Mouse (Mus musculus) monocyte, adult 59 days (primary cell): ENCODE measurements around the gene Syn3. TPM values are rescaled to one million over a fixed set of nuclear protein-coding genes. Genes with fewer than 3 reads are reported as not detected.

Source experiments
- total RNA-seq, 2 experiments: library from RNA; stranded (reverse); gene quantifications; one replicate each; pipeline ENCODE4 v1.2.4; 2023

The Syn3 gene
- not detected for total RNA-seq

DNA sequence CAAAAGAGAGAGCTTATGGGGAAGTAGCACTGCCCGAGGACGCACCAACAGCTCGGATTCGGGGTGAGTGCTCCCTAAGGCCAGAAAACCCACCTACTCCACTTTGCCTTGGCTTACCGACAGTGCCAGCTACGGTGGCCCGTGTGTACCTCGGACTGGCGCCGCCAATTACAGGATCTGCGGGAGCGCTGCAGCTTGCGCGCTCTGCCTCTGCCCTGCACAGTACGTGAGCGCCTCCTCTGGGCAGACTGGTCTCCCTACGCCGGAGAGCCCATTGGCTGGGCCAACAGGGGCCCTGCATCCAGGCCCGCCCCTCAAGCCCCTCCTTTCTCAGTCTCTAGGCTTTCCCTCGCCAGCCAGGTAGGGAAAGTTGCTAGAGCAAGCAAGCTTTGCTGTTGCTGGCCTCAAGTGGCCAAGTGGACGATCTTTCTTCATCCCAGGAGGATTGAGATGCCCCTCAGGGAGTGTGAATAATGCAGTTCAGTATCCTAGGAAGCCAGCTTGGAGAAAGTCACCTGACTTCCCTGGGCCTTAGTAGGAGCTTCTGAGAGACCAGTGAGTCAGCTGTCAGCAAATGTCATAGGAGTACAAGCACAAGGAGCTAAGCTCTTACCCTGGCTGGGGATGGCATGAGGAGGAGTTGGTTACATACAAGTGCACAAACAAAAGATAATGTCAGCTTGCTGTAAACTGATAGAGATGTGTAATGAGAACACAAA lies at the start of gene Syn3:
Gene Syn3 (minus strand): TSS at position 224 of the 719 bp plus-strand sequence.

DNA sequence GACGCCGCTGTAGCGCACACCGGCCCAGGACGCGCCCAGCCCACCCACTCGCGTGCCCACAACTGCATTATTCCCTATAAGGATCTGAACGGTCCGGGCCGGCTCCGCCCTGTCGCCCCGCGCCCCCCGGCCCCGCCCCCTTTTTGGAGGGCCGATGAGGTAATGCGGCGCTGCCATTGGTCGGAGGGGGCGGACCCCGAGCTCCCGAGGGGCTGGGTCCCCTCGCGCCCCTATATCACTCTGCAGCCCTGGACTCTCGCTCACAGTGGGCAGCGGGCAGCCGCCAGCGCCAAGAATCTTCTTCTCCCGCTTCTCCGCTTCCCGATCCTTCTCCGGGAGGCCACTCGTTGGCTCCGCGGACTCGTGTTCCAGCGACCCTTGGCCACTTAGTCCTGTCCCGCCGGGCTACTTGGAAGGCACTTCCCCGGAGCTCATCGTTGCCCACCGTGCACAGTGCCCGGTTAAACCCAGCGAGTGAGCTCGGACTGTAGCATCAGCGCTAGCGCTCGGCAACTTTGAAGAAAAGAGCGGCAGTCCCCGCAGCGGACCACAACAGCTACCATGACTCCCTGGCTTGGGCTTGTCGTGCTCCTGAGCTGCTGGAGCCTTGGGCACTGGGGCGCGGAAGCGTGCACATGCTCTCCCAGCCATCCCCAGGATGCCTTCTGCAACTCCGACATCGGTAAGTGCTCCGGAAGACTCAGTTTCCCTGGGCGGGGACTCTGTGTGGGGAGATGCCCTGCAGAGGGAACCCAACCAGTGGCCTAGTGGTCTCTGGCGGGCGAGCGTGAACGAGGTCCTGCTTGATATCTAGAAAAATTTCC lies 198.2 kb downstream of the Syn3 start, which contains the start of gene Timp3:
Gene Timp3 (plus strand): TSS at position 80 of the 824 bp plus-strand sequence.

DNA sequence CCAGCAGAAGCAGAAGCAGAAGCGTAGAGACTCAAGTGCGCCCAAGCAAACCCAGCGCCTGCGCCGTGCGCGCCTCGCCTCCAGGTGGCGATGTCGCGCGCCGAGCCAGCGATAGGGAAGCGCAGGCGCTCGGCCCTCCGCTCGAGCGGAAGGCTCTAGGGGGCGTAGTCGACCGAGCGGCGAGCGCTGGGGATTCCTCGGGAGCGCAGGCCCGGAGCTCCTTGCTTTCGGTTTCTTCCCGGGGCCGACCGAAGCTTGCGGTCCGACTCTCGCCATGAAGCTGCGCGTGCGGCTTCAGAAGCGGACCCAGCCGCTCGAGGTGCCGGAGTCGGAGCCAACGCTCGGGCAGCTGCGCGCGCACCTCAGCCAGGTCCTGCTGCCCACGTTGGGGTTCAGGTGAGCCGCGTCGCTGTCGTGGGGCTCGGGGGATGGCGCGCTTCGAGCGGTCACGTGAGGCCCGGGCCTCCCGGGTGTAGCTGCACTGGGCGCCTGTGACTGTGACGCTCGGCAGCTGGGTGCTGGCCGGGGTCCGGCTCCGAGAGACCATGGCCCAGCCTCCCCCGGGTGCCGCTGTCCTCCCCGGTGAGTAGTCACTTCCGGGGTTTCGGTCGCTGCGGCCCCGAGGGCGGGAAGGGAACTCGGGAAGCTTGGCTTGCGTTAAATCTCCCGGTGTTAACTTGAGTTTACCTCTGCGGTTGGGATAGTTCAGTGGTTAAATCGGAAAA lies 476.8 kb downstream of the Syn3 start, which contains the start of gene Fbxo7:
Gene Fbxo7 (plus strand): TSS at position 224 of the 725 bp plus-strand sequence.

DNA sequence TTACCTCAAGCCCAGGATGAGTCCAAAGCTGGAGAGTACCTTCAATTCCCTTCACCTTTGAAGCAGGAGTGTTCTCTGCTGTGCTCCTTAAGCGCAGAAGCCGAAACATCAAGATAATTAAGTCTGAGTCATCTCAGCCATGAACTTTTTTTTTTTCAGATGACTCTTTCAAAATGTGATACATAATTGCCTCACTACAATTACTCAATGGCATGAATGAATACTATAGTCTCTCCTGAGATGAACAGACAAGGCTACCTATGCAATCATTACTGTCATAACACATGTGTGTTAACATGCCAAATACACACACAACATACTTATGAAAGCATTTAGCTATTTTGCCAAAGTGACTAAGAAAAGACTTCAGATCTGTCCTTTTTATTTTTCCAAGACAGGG lies 486.9 kb downstream of the Syn3 start, which contains the start of gene Bpifc:
Gene Bpifc (minus strand): TSS at position 115 of the 400 bp plus-strand sequence.

Other genes with a start within 250 kb of the Syn3 start
- under 1 TPM; 0.09 to 0.16 TPM for gene Timp3, start 198.5 kb downstream of the Syn3 start, total RNA-seq
- gene Hsp90b1, start 206.6 kb upstream of the Syn3 start, total RNA-seq: 100 to 1,000 TPM; 422 to 438 TPM
- gene Ttc41, start 206.9 kb upstream of the Syn3 start, total RNA-seq: 1 to 10 TPM in 1 of 2 experiments, under 1 TPM in 1; 0.63 to 1.1 TPM